Mouse (Mus musculus) adrenal gland, adult 8-10 months (tissue): ENCODE data around the gene Npepps. TPM values are rescaled to one million over a fixed set of nuclear protein-coding genes. Genes with fewer than 3 reads are reported as not detected.
"Not testable (repeated sequence)": the region's sequence is repeated elsewhere in the genome, so short reads cannot be mapped to it uniquely, and the experiment has no call there.

Source experiments
- DNase-seq: peaks from one replicate; pipeline ENCODE4 v3.0.0; 2022
- total RNA-seq, 4 experiments: library from RNA; stranded (reverse); gene quantifications; 2 replicates each; pipeline ENCODE4 v1.2.4; 2022

Npepps gene
- 100 to 1,000 TPM in 2 of 4 experiments, 10 to 100 TPM in 2; 79.8 to 128 (median 106) TPM for total RNA-seq

DNA sequence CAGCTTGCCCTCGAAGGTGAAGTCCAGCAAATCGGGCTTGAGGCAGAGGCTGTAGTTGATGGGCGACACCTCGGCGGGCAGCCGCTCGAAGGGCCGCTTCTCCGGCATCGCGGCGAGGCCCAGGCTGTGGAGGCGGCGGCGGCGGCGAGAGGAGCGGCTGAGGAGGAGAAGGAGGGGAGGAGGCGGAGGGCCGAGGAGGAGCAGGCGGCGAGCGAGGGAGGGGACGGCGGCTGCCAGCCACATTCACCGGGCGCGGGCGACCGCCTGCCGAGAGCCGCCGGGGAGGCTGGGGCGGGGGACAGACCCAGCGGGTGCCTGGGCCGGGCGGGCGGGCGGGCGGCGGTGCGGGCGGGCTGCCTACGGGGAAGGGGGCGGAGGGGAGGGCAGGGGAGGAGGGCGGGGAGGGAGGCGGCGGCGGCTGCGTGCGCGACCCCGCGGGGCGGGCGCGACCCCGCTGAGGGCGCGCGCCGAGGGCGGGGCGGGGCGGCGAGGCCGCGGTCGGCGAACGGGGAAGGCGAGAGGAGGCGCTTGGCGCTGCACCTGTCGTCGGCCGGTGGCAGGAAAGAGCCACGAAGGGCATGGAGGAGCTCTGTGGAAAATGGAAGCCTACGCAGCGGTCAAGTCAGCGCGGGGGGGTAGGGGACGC, at the start of gene Npepps:
TSS of gene Npepps (minus strand) at position 423 of the 646 bp plus-strand sequence.
- peak; percentile 58 for DNase-seq

DNA sequence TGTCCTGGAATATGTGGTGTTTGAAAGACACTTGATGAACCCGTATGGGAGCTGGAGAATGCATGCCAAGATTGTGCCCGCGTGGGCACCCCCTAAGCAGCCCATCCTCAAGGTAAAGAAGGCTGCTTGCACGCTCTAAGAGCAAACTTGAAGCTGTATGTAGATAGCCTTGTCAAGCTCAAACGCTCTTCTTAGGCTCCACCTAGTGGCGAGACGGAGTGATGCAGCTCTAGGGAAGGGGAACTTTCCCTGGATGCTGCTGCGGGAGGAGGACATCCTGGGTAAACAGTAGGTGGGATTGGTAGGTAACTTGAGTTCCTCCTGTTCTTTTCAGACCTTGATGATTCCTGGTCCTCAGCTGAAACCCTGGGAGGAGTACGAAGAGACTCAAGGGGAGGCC, 47.7 kb upstream of the Npepps start:
- no peak for DNase-seq

DNA sequence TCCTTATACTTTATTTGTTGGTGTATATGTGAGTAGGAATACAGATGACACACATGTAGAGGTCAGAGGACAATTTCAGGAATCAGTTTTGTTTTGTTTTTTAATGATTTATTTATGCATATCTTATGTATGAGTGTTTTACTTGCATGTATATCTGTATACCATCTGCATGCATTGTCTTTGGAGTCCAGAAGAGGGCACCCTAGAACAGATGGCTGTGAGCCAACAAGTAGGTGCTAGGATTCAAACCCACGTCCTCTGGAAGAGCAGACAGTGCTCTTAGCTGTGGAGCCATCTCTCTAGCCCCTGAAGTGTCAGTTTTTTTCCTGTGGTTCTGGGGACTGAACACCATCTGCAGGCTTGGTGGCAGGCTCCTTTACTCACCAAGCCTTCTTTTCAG, 44.8 kb upstream of the Npepps start:
- no peak for DNase-seq

DNA sequence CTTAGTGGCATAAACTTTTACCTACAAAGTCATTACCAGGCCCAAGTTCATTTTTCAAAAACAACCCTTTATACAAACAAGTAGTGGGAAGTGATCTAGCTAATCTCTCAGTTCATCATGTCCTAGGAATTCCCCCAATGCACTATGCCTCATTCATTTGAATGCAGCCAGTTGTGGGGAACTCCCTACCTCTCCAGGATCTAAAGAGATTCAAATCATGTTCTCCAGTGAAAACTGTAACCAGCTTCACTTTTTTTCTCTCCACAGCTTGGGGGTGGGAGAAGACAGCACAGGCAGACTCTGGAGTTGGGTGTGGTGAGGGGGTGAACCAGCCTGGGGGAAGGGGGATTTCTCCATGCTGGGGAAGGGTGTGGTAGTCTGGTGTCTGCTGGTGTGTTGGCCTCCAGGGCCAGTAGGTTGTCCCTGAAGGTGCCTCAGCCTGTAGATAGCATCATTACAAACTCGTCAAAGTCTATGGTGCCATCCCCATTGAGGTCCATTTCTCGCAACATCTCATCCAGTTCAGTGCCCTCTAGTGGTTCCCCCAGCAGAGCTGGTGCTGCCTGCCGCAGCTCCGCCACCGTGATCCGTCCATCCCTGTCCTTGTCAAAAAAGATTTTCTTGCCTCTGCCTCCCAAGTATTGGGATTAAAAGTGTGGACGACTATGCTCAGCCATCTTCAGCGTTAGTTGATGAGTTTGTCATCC, 41.6 kb upstream of the Npepps start:
- not testable (repeated sequence) for DNase-seq

DNA sequence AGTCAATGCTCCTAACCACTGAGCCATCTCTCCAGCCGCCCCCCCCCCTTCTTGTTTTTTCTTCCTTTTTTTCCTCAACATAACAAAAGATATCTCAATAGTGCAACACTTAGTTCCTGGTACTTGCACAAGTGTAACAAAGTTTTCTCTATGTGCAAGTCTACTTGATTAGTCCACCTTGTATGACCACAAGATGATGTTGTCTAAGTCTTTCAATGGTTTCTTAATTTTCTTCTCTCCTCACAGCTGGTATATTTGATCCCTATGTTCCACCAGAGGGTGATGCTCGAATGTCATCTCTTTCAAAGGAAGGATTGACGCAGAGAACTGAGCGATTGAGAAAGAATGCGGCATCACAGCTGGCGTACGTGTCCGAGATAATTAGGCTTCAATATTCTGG, 40.8 kb upstream of the Npepps start:
- DNase-seq: no peak

DNA sequence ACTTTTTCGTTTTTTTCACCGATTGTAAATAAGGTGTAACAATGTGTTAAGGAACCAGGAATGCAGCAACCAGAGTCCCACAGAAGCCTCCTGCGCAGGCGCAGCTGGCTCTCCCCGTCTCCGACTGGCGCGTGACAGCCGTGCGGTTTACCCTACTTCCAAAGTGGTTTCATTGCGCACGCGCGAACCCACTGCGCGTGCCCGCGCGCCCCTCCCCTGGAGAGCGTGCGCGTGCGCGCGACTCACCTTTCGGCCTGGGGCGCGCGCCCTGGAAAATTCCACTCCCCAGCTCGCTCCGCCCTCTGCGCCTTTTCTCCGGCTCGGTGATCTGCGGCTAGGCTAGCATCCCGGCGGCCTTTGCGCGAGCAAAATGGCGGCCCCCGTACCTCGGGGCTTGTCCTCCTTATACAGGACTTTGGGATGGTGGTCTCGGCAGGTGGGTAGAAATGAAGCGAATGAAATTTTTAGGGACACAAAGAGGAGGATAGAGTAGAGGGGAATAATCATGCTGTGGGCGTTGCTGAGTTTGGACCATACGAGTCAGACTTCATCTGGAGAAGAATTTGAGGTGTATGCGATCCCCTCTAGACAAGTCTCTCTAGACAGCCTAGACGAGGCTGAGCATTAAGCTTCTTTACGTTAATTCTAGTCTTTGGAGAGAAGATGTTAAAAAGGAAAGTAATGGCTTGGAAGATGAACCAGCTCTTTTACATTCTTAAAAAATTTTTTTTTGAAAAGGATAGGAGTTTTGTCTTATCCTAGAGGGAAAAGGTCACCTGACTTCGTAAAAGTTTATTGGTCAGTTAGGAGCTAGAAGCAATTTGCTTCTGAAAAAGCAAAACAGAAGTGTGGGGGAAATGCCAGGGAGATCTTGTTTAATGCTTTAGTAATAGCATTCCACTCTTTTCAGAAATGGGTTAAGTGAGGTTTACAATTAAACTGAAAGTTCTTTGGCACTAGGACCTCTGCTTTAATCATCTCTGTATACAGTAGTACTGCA, 35.4 kb upstream of the Npepps start, which contains the start of gene Mrpl45:
TSS of gene Mrpl45 (plus strand) at position 213 of the 1,000 bp plus-strand sequence.
- DNase-seq: peak; percentile 98

DNA sequence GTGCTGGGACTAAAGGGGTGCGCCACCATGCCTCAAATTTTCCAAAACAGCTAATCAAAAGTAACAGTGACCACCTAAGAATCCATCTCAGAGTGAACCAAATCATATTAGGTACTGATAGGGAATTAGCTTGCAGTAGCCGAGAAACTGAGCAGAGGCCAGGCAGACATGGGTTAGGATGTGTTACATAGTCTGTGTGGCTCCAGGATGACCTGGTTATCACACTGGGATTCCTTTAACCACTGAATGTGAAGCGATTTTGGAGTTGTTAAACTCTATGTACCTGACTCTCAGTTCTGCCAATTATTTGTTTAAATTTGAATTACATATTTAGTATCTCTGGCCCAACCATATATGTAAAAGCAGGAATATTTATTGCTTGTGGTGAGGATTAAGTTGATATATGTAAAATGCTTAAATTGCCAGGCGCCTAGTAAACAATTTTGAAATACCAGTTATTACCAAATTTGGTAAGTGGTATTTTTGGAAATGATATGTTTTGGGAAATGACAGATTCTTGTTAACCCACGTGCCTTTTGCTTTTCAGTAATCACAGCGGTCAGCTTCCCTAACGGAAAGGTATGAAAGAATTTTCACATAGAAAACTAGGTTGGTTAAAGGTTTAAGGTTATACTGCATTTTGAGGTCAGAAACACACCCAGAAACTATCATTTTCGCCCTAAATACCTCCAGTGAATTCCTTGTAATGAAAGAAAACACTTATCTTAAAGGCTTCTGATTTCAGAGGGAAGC, 34.5 kb upstream of the Npepps start:
- no peak for DNase-seq

DNA sequence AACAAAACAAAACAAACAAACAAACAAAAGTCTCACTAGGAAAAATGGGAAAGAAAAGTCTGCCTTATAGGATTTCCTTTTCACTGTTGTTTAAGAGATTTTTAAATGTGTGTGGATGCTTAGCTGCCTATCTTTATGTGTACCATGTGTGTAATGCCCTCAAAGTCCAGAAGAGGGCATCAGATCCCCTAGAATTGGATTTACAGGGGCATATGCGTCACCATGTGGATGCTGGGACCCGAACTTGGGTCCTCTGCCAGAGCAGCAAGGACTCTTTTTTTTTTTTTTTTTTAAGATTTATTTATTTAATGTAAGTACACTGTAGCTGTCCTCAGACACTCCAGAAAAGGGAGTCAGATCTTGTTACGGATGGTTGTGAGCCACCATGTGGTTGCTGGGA, 33.7 kb upstream of the Npepps start:
- DNase-seq: no peak

DNA sequence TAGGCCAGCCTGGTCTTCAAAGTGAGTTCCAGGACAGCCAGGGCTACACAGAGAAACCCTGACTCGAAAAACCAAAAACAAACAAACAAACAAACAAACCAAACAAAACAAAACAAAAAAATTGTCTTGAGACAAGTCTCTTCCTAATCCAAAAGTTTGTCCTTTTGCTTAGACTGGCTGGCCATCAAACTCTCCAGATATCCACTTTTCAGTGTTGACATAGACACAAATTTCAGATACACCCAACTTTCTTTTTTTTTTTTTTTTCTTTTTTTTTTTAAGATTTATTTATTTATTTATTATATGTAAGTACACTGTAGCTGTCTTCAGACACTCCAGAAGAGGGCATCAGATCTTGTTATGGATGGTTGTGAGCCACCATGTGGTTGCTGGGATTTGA, 32.4 kb upstream of the Npepps start:
- not testable (repeated sequence) for DNase-seq

DNA sequence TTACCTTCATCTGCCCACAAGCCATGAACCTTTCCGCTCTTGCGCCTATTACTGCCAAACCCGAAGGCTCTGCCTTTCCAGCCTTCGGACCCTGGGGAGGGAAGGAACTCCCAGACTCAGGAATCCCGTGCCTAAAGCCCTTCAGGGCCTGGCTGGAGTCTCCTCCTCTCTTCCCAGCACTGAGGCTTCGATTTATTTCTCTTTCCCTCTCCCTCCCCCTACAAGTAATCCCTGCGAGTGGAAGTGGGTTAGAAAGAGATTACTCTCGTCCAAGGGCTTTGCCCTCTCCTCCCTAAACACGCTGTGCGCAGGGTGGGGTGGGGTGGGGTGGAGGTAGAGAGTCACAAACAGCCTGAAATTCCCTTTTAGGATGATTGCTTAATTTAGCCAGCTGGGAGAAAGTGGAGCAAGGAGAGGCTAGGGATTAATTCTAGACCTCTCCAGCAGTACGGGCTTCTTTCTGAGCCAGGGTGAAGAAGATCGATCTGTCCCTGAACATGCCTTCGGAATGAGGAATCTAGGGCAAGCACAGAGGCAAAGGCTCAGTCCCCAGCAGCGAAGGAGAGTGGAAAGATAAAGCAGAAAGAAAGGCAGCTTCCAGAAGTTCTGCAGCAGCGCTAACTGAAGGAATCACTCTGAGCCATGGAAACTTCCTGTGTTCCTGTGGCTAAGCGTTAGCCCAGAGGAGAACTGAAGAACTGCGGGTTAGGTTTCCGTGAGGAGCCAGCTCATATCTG, 30.6 kb upstream of the Npepps start:
- DNase-seq: no peak

DNA sequence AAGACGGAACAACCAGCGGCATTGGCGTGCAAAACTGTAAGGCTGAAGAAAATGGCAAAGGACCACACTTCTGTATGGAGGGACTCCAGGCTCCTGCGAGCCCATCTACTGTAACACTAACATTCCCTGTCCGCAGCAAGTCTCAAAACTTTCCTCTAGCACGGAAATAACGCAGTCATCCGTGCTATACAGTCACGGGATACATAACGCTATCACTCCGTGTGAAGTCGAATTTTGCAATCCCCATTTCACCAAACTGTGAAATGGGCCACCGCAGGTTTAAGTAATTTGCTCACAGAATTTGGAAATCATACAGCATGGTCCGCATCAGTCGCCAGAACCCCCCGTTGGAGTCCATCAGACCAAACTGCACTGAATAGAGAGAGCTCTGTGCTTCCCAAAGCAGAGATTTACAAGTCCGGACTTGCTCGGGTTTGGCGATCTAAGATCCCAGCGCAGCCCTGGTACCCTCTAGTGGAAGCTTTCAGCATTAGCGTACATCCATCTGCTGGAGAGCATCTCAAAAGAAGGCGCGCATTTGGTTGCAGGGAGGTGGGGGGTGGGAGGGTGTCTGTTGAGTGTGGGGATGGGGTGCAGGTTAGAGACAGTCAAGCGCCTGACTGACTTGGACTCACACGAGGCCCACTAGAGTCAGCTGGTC, 29.6 kb upstream of the Npepps start:
- peak; percentile 73 for DNase-seq

DNA sequence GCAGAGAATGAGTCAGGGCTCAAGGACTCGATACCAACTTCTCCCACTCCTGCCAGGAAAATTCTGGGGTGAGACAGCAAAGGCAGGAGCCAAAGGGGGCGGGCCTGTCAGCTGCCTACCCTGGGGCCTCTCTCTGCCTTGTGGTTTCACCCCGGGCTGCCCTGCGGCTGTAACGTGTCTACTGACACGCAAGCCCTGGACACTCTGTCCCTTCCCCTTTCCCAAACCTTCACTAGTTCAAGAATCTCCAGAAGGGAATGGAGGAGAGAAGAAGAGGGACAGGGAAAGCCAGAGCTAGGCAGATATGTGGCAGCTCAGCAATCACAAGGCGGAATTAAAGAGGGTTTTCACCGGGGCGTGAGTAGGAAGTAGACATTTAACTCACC, 29.0 kb upstream of the Npepps start:
- peak; percentile 94 for DNase-seq

DNA sequence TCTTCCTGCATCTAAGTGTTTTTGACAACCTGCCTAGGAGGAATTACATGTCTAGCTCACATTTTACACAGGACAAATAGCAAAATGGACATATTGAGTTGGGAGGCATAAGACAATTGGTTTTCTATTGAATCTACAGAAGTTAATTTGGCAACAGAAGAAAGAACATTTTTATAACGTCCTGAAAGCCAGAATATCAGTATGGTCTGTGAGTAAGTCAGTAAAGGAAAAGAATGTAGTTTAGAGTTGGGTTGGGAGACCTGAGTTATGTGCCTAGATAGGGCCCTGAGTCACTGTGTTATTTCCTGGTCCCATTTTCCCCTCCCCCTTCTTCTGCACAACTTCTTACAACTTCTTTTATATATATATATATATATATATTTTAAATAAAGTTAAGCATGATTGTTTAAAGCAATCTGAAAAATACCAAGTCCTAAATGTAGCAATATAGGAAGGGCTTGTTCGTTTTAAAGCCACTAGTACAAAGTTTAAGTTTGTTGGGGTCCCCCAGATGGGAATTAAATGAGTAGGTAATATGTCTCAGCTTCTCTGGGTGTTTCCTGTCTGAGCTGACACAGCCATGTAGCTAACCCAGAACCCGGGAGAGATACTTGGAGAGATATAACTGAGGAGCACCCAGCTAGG, 28.5 kb upstream of the Npepps start:
- no peak for DNase-seq

DNA sequence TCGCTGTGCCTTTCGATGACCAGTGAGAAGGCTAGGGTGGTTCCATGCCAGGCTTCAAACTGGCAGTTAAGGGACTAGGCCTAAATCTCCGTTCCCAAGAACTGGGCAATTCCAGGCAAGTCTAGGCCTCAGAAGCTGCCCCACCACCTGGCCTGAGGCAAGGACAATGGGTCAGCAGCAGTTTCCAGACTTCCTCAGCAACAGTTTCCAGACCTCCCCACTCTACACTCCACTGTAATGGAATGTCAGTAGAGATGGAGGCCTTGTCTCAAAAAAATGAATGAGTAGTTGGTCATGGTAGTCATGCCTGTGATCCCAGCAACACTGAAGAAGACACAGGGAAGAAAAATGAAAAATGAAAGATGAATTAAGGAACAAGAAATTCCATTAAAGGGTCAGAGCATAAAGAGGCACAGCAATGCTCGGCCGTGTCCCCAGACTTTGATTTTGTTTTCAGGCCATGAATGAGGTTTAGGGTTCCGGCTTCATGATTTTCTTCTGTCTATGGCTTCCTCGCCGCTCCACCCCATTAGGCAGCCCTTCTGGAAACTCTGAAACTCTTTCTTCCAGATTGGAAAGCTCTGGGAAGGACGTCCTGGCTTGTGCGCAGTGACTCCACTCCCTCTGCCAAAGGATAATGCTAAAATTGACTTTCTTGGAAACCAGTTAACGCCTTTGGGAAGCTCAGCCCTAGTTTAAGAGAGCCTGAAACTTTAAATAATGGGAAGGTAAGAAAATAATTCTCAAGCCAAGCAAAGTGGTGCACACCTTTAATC, 27.0 kb upstream of the Npepps start:
- DNase-seq: no peak

DNA sequence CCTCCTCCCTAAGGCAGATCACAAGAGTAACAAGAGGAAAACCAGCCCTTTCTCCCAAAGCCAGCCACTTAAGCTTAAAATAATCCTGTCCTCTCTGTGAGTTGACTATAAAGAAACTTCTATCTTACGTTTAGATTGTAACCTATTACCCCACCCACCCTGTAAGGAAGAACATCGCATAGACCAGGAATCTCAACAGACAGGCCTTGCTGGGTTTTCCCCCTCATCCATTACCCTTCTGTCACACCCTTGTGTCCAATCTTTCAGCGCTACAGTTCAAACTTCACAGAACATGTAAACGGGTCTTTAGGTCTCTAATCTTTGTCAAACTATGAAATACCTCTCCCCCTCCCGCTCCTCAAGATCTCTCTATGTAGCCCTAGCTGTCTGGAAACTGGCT, 24.2 kb upstream of the Npepps start:
- DNase-seq: no peak

DNA sequence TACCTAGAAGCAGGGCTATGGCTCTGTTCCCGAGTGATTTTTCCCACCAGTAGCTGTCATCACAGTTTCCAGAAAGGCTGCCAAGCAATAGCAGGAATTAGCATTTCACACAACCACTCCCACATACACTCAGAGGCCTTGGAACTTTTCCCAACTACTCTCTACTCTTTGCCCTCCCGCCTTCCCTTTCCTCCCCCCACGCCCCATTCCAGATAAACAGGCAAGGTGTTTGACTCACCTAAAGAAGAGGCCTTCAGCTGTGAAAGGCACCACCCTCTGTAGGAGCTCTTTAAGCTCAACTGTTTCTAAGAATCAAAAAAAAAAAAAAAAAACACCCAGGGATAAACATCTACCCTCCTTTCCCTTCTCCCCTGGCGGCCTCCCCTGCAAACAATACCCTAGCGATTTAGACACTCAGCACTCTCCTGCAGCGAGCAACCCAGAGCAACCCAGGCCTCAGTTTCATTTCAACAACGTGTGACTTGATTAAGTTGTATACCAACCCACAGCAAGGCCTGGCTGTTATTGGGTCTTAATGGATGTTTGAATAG, 21.9 kb upstream of the Npepps start:
- DNase-seq: no peak

DNA sequence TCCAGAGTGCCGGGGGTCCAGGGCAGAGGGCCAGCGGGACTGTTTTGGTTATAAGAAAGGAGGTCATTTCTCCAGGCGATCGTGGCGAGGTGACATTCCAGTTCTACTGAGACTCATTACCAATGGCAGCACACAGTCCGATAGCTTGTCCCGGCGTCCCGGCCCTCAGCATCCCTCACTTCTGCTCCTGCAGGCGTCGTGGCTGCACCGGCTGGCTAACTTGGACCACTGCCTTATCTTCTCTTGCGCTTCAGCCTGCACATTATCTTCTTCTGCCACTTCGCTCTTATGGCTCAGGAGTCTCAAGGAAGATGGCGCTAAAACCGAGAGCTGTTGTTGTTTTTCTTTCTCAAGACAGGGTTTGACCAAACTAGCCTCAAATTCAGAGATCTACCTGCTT, 21.0 kb upstream of the Npepps start:
- no peak for DNase-seq

DNA sequence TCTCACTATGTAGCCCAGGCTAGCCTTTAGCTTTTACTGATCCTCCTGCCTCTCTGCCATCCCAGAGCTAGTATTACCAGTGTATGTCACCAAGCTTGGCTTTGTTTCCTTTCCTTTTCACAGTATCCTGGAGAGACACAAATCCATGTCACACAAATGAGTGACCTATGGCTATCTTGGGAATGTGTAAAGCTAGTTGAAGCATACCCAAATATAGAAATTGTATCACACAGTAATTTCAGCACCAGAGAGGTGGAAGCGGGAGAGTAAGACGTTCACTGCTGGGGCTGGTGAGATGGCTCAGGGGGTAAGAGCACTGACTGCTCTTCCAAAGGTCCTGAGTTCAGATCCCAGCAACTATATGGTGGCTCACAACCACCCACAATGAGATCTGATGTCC, 19.5 kb upstream of the Npepps start:
- no peak for DNase-seq

DNA sequence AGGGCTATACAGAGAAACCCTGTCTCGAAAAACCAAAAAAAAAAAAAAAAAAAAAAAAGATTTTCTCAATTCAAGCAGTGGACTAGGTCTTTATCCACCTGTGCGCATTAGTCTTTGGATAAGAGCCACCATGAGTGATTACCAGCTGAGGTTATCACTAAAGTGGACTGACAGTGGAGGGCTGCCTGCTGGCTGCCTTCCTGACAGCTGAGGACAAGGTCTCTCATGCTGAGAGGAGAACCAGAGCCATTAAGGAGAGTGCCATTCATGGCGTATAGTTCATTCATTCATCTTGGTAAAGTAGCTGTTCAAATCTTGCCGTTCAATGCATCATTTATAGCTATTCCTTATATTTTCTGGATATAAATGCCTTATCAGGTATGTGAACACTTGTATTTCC, 16.1 kb upstream of the Npepps start:
- no peak for DNase-seq
